Mouse (Mus musculus) urinary bladder, adult 18-20 months (tissue): Measurements from ENCODE around the gene Afdn.
"Not testable (repeated sequence)": the region's sequence is repeated elsewhere in the genome, so short reads cannot be mapped to it uniquely, and the experiment has no call there.

Experiments
- DNase-seq, 2 experiments: peaks; one replicate each; pipeline ENCODE4 v3.0.0; 2022; ENCODE audit warnings: low spot score in 2 of 2, mixed read lengths in 2 of 2

The Afdn gene

DNA sequence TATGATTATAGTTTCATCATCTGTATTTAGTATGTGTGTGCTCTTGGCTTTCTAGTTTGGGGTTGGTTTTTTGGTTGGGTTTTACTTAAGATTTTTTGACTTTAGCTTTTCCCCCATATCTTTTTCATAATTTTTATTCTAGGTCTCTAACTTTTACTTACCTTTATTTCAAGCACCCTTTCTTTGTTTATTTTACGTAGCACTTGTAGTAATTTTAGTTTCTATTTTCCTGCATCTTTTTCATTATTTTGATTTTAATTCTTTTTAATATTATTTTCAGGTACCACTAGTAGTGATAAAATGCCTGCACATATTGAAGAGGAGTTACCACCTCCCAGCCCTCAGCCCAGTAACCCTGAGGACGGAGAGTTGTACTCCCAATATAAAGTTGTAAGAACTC lies 187.7 kb downstream of the Afdn start, which contains the start of gene Gm7168:
TSS of gene Gm7168 (plus strand) at position 301 of the 400 bp plus-strand sequence.
- DNase-seq: not testable (repeated sequence)

DNA sequence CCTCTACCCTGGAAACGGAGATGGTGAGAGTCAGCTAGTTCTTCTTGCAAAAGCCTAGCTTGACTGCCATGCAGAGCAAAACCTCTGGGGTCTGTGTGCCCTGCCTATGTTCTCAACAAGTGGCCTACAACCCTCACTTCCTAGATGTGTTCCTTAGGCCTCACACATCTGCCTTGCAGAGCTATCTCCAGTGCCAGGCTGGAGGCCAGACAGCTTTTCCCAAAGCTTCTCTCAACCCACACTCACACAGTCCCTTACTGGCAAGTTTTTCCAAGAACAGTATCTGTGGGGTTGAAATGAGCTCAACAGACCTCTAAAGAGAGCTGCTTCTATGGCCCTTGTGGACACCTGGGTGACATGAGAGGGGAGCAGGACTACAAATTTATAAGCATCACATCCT lies 191.2 kb downstream of the Afdn start:
- DNase-seq: not testable (repeated sequence)
